Mouse (Mus musculus) right cerebral cortex, adult 18-20 months (tissue): ENCODE measurements around the gene Syne4.

ENCODE experiments used
- DNase-seq: peaks from one replicate; pipeline ENCODE4 v3.0.0; 2022; ENCODE audit warnings: mixed read lengths

Gene Syne4

DNA sequence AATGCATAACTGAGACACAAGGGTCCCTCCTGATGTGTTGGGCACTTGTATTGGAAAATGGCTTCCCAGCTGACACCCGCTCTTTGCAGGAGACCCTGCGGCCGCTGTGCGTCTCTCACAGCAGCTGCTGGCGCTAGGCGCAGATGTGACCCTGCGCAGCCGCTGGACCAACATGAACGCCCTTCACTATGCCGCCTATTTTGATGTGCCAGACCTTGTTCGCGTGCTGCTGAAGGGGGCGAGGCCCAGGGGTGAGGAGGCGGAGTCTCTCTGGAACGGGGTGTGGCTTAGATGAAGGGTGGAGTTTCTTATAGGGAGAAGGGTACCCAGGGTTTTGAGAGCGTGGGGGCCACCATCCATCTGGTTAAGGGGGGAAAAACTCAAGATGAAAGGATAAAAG is 17.3 kb upstream of the Syne4 start:
- DNase-seq, result no peak

DNA sequence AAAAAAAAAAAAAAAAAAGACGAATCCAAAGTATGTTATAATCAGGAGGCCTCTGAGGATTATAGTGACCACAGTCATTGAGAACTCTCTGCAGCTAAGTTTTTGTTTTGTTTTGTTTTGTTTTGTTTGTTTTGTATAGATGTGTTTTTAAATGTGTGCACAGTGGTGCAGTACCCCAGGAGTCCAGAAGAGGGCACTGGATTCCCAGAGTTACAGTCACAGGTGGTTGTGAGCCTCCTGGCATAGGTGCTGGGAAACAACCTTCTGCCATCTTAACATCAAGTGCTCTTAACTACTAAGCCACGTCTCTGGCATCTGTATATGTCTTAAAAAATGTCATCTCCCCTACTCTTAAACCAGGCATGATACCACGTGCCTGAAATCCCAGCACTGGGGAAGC is 13.7 kb upstream of the Syne4 start:
- no peak for DNase-seq

- no peak for DNase-seq
Observed at GRCm38 (mm10) chr7:30306083-30306779, 8.4 kb upstream of the Syne4 start.

GRCm38 (mm10) chr7:30308076-30309005 is 6.3 kb upstream of the Syne4 start, which contains the start of gene Alkbh6:
Alkbh6 (plus strand) TSS chr7:30308717.
- peak; percentile 98 for DNase-seq

- no peak for DNase-seq
Observed at GRCm38 (mm10) chr7:30309395-30310129, 5.0 kb upstream of the Syne4 start.

DNA sequence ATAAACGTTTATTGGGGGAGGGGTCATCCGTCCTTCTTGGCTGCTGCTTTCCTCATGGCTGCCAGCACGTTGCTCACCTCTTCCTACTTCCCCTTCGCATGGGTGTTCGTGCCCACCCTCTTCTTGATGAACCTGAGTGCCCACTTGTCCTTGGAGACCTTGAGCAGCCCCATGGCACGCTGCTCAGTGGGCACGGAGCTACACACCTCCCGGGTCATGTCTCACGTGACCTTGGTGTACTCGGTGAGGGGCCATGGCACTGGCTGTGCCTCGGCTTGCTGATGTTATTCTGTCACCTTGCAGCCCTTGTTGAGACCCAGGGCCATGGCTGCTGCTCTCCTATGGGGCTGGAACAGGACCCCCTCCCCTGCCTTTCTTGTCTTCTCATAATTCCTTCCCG is 4.5 kb upstream of the Syne4 start:
- no peak for DNase-seq

DNA sequence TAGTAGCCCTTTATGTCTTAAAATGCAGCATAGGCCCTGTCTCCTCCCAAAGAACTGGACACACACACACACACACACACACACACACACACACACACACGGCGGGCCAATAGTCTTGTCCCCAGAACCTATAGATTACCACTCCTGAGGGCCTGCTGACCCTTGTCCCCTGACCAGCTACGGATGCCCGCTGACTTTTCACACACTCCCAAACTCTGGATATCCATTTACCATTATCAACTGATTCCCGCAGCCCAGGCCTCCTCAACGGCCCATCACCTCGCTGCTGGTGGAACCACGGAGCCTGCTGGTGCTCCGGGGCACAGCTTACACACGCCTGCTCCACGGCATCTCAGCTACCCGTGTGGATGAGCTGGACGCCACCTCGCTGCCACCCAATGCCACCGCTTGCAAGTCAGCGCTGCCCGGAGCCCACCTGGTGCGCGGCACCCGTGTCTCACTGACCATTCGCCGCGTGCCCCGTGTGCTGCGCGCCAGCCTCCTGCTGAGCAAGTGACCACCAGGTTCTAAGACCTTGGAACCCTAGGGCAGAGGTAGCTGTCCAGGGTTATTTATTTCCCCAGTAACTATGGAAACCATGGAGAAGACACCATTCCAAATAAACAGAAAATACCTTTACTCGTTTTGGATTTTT is 814 bp upstream of the Syne4 start:
- DNase-seq, result no peak

GRCm38 (mm10) chr7:30315559-30316529 is 1.2 kb downstream of the Syne4 start:
- DNase-seq, result no peak

GRCm38 (mm10) chr7:30318142-30318541 is 3.5 kb downstream of the Syne4 start:
- no peak for DNase-seq

GRCm38 (mm10) chr7:30320946-30321345 is 6.3 kb downstream of the Syne4 start:
- DNase-seq, result no peak

DNA sequence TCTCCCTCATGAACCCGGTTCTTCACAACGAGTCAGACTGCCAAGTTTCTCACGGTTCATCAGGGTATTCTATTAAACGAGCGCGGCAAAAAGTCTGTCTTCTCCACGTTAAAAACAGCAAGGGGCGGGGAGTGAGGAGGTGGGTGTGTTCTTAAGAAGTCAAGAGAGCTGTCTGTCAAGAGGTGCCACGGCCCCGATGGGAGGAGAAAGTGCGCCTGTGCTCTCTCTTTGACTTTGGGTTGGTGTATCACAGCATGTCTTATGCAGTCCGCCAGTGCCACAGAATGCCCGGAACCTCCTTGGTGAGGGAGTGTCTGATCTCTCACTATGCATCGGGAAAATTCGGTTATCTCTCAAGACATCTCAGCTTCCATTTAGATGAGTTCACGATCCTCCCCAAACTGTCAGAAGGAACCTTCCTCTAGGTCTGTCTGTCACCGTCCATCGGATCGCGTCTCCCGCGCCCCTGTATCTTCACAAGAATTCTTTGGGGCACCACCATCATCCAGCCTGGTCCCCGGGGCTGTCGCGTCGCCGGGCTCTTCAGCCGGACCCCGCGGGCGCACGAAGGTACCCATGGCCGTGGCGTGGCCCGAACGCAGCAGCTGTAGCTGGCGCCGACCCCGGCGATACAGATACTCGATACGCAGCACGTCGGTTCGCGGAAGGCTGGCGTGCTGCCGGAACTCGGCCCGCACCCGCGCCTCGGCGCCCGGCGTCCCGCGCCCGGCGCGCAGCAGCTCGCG is 7.1 kb downstream of the Syne4 start, which contains the start of gene E130208F15Rik:
Gene E130208F15Rik (plus strand): TSS at position 202 of the 746 bp plus-strand sequence.
- peak; percentile 80 for DNase-seq

GRCm38 (mm10) chr7:30322285-30322667 is 7.7 kb downstream of the Syne4 start:
- peak; percentile 99 for DNase-seq

DNA sequence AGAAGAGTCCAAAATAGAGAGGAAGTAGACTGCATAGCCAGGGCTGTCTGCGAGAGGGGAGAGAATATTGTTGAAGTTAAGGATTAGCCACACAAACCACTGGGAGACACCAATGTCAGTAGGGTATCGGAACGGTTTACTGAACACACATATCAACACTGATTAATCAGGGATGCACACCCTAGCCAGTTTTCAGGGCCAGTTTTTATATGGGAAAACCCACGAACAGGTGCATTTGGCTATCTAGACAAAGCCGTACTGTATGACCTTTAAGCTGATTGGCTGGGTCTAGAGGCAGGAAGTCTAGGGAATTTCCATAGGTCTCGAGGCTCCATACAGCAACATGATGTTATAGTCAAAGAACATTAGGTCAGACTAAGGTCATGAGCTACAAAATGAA is 8.3 kb downstream of the Syne4 start:
- DNase-seq, result no peak

DNA sequence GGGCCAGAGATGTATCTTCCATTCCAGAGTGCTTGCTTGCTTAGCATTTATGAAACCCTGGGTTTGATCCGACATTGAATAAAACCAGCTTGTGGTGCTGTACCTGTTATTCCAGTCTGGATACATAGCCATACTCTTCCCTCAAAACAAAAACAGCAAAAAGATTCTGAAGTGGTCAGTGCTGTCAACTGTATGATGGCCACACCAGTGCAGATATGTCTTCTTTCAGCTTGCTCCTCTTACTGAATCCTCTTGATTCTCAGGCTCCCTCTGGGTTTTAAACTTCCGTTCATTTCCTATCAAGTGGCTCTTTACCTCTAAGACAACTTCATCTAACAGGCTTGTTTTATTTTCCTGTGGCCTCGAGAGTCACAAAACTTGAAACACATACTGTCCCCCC is 9.2 kb downstream of the Syne4 start, which contains the start of gene Sdhaf1:
Gene Sdhaf1 (minus strand): TSS at position 101 of the 400 bp plus-strand sequence.
- DNase-seq, result no peak

- peak; percentile 83 for DNase-seq
Observed at GRCm38 (mm10) chr7:30324300-30324944, 9.8 kb downstream of the Syne4 start.

- no peak for DNase-seq
Observed at GRCm38 (mm10) chr7:30325364-30325763, 10.8 kb downstream of the Syne4 start.

DNA sequence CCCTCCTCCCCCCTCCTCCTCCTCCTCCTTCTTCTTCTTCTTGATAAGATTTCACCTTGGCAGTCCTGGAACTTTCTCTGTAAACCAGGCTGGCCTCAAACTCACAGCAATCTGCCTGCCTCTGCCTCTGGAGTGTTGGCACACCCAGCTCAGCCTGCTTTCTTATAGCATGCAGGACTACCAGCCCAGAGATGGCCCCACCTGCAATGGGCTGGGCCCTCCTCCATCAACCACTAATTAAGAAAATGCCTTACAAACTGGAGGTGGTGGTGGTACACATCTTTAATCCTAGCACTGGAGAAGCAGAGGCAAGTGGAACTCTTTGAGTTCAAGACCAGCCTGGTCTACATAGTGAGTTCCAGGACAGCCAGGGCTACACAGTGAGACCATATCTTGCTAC is 11.8 kb downstream of the Syne4 start:
- DNase-seq, result no peak

DNA sequence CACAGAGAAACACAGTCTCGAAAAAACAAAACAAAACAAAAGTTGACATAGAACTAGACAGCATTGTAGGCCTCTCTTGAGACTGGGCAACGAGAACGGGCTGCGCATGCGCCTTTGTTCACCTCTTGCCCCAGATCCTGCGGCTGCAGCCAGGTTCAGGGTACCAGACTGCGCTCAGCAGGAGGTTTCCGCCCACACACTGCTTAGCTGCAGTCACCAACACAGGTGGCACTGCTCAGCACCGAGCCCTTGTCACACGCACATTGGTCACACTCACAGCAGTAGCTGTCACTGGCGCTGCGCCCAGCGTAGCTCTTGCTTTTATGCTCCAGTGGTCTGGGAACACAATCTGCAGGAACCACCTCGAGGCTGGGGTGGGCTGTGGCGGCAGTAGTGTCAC is 12.5 kb downstream of the Syne4 start:
- no peak for DNase-seq

- DNase-seq, result no peak
Observed at GRCm38 (mm10) chr7:30328379-30328778, 13.8 kb downstream of the Syne4 start.

GRCm38 (mm10) chr7:30331887-30332286 is 17.3 kb downstream of the Syne4 start:
- peak; percentile 96 for DNase-seq
